Mouse (Mus musculus) cerebellum, adult 2 months (tissue): Measurements from ENCODE around the gene Ncapd3. TPM values are rescaled to one million over a fixed set of nuclear protein-coding genes. Genes with fewer than 3 reads are reported as not detected.

Experiments
- DNase-seq, 2 experiments: peaks; one replicate each; pipeline ENCODE4 v3.0.0; 2021
- H3K27ac ChIP-seq: fragments of 200-500 bp; 2 replicates; pipeline ENCODE4 v1.5.1; 2012; ENCODE audit warnings: low read length, control low read depth, inconsistent platforms; ENCODE audit not compliant: insufficient read depth
- H3K27me3 ChIP-seq: fragments of 200-500 bp; 2 replicates; pipeline ENCODE4 v1.6.1; 2012; ENCODE audit warnings: inconsistent platforms, mild to moderate bottlenecking, low read length, moderate library complexity; ENCODE audit not compliant: control insufficient read depth, insufficient read depth
- H3K4me1 ChIP-seq: fragments of 200-500 bp; 2 replicates; pipeline ENCODE4 v1.6.1; 2011; ENCODE audit warnings: low read length; ENCODE audit not compliant: control insufficient read depth, insufficient read depth
- H3K4me3 ChIP-seq: fragments of 200-500 bp; replicated peaks from 2 replicates; pipeline ENCODE3; 2011; ENCODE audit warnings: mild to moderate bottlenecking, low read depth, low read length, control low read depth; ENCODE audit not compliant: insufficient read depth
- CTCF ChIP-seq: fragments of 200-500 bp; IDR thresholded peaks from 2 replicates; pipeline ENCODE4 v1.5.1; 2011; ENCODE audit warnings: low read depth, mild to moderate bottlenecking, control low read depth, low read length, moderate library complexity, borderline replicate concordance; ENCODE audit not compliant: insufficient read depth
- POLR2A ChIP-seq: fragments of 200-500 bp; IDR thresholded peaks from 2 replicates; pipeline ENCODE4 v1.6.1; 2011; ENCODE audit warnings: low read length, control low read depth, borderline replicate concordance; ENCODE audit not compliant: insufficient read depth
- WGBS: fragments of 180-500 bp; shearing (Covaris S2); methylation state at CpG from one replicate; pipeline ENCODE4 v1.1.7; 2018; 5-methylcytosine and 5-hydroxymethylcytosine counted together
- polyA plus RNA-seq: library from polyadenylated mRNA; depleted of rRNA; stranded (reverse); fragments of >200 nt; gene quantifications from 2 replicates; pipeline ENCODE4 v1.2.3, GENCODE M21; 2012; rRNA removed

Gene Ncapd3
- polyA plus RNA-seq, 1 experiment: 45.7 TPM

- Histone ChIP-seq H3K4me1 (no peaks in the 10 kb centered on the region), H3K27ac (no peak overlapping the region), H3K27me3 (no peaks in the 10 kb centered on the region), H3K4me3 (no peak overlapping the region)
- no peak for DNase-seq
- no peak for TF ChIP-seq POLR2A
- TF ChIP-seq CTCF: no peak
- 97% methylated on average over 7 of the region's 7 CpGs for WGBS
Observed at GRCm38 (mm10) chr9:27135372-27135771, 105.4 kb downstream of the Ncapd3 start.

GRCm38 (mm10) chr9:27136651-27137050, 106.7 kb downstream of the Ncapd3 start:
- H3K4me1 ChIP-seq: no peaks in the 10 kb centered on the region
- TF ChIP-seq CTCF (no peak), POLR2A (no peak)
- H3K27ac ChIP-seq: no peak overlapping the region
- DNase-seq: no peak
- WGBS: 88% methylated on average over 8 of the region's 8 CpGs
- H3K27me3 ChIP-seq: no peaks in the 10 kb centered on the region
- H3K4me3 ChIP-seq: no peak overlapping the region

GRCm38 (mm10) chr9:27140432-27141065, 110.6 kb downstream of the Ncapd3 start:
- no peak overlapping the region for H3K4me3 ChIP-seq
- H3K4me1 ChIP-seq: no peaks in the 10 kb centered on the region
- no peak for DNase-seq
- no peak for TF ChIP-seq POLR2A
- TF ChIP-seq CTCF: no peak
- 82% methylated on average over 10 of the region's 10 CpGs for WGBS
- H3K27ac ChIP-seq: no peak overlapping the region
- no peaks in the 10 kb centered on the region for H3K27me3 ChIP-seq

GRCm38 (mm10) chr9:27144271-27144840, 114.4 kb downstream of the Ncapd3 start:
- H3K4me3 ChIP-seq: no peak overlapping the region
- TF ChIP-seq CTCF (no peak), POLR2A (no peak)
- DNase-seq: no peak
- no peak overlapping the region for H3K27ac ChIP-seq
- H3K27me3 ChIP-seq: no peaks in the 10 kb centered on the region
- 90% methylated on average over 4 of the region's 4 CpGs for WGBS
- peaks cover 7% of the 10 kb centered on the region for H3K4me1 ChIP-seq

Other genes starting within 250 kb of the Ncapd3 start
- 0.64 and 1.2 TPM in 2 replicates for gene Glb1l2, start 223.7 kb upstream of the Ncapd3 start, polyA plus RNA-seq
- 0.03 TPM in 1 of 2 replicates, not detected in the other for gene Glb1l3, start 169.3 kb upstream of the Ncapd3 start, polyA plus RNA-seq
- gene Gm1110, start 107.1 kb upstream of the Ncapd3 start, polyA plus RNA-seq: 0.14 TPM in 1 of 2 replicates, not detected in the other
- gene Acad8, start 30.6 kb upstream of the Ncapd3 start, polyA plus RNA-seq: 45.0 and 49.9 TPM in 2 replicates
- 93.5 and 104 TPM in 2 replicates for gene Thyn1, start 30.5 kb upstream of the Ncapd3 start, polyA plus RNA-seq
- 87.5 and 95.5 TPM in 2 replicates for gene Vps26b, start 110 bp upstream of the Ncapd3 start, polyA plus RNA-seq
- 44.3 and 50.8 TPM in 2 replicates for gene Jam3, start 125.2 kb downstream of the Ncapd3 start, polyA plus RNA-seq